Mouse (Mus musculus) ES-E14 (cell line): ENCODE results near the gene Chmp3. TPM values are rescaled to one million over a fixed set of nuclear protein-coding genes. Genes with fewer than 3 reads are reported as not detected.

ENCODE experiments used
- DNase-seq: peaks from one replicate; pipeline ENCODE4 v3.0.0-alpha.2; 2013; ENCODE audit warnings: low read depth, low spot score
- H3K27ac ChIP-seq: 2 replicates; pipeline ENCODE4 v1.5.1; 2012; ENCODE audit warnings: low read depth, mild to moderate bottlenecking, low read length, moderate library complexity, mixed read lengths; ENCODE audit not compliant: poor library complexity, insufficient read depth, severe bottlenecking
- H3K36me3 ChIP-seq: 2 replicates; pipeline ENCODE4 v1.6.1; 2012; ENCODE audit warnings: mild to moderate bottlenecking, low read length, moderate library complexity, mixed read lengths; ENCODE audit not compliant: control insufficient read depth, poor library complexity, insufficient read depth, severe bottlenecking
- H3K4me1 ChIP-seq, 2 experiments: fragments of 150-350 bp in 1 of 2; sonication (generic) in 1 of 2; 2 replicates each; pipeline ENCODE4 v1.6.1; 2012; ENCODE audit warnings: low read length in 2 of 2, mild to moderate bottlenecking in 1 of 2, mixed read lengths in 1 of 2; ENCODE audit not compliant: control insufficient read depth in 2 of 2, insufficient read depth in 2 of 2, poor library complexity in 1 of 2
- H3K4me3 ChIP-seq, 2 experiments: fragments of 150-350 bp in 1 of 2; sonication (generic) in 1 of 2; 2 replicates each; pipeline ENCODE4 v1.5.1; 2012; ENCODE audit warnings: low read length in 2 of 2, low read depth in 1 of 2, mild to moderate bottlenecking in 1 of 2, mixed read lengths in 1 of 2; ENCODE audit not compliant: insufficient read depth in 1 of 2, poor library complexity in 1 of 2, severe bottlenecking in 1 of 2
- H3K9ac ChIP-seq: 2 replicates; pipeline ENCODE4 v1.6.1; 2012; ENCODE audit warnings: low read depth, mild to moderate bottlenecking, low read length, mixed read lengths; ENCODE audit not compliant: poor library complexity, insufficient read depth, severe bottlenecking
- H3K9me3 ChIP-seq: fragments of 150-350 bp; sonication (generic); 2 replicates; pipeline ENCODE4 v1.6.1; 2012; ENCODE audit warnings: low read depth, mild to moderate bottlenecking, low read length; ENCODE audit not compliant: control insufficient read depth, insufficient read depth
- CHD2 ChIP-seq: IDR thresholded peaks from 2 replicates; pipeline ENCODE4 v1.6.1; 2014; ENCODE audit warnings: mild to moderate bottlenecking, low read depth, low read length, inconsistent platforms
- HCFC1 ChIP-seq: IDR thresholded peaks from 2 replicates; pipeline ENCODE4 v1.6.1; 2012; ENCODE audit warnings: low read length, inconsistent platforms, borderline replicate concordance; ENCODE audit not compliant: insufficient read depth
- MAFK ChIP-seq: IDR thresholded peaks from 2 replicates; pipeline ENCODE4 v1.6.1; 2014; ENCODE audit warnings: mild to moderate bottlenecking, low read depth, low read length, inconsistent platforms; ENCODE audit not compliant: insufficient read depth
- ZC3H11A ChIP-seq: IDR thresholded peaks from 2 replicates; pipeline ENCODE4 v1.6.1; 2012; ENCODE audit warnings: low read depth, mild to moderate bottlenecking, inconsistent platforms, low read length, borderline replicate concordance
- ZNF384 ChIP-seq: IDR thresholded peaks from 2 replicates; pipeline ENCODE4 v1.6.1; 2012; ENCODE audit warnings: low read depth, low read length, inconsistent platforms
- in situ Hi-C, 2 experiments: fragments of 600-800 bp; cut with MboI; formaldehyde crosslinking; loops; one replicate each; pipeline ENCODE4 v1.15.1; 2025; ENCODE audit warnings: low sequenced_read_pairs in 2 of 2, inconsistent platforms in 1 of 2; ENCODE audit not compliant: unreplicated experiment in 2 of 2
- total RNA-seq: library from RNA; depleted of rRNA; stranded (reverse); fragments of 300-350 nt; gene quantifications from 2 replicates; pipeline ENCODE4 v1.2.3, GENCODE M21; 2012; rRNA removed

Gene Chmp3
- 42.6 and 55.8 TPM in 2 replicates for total RNA-seq

DNA sequence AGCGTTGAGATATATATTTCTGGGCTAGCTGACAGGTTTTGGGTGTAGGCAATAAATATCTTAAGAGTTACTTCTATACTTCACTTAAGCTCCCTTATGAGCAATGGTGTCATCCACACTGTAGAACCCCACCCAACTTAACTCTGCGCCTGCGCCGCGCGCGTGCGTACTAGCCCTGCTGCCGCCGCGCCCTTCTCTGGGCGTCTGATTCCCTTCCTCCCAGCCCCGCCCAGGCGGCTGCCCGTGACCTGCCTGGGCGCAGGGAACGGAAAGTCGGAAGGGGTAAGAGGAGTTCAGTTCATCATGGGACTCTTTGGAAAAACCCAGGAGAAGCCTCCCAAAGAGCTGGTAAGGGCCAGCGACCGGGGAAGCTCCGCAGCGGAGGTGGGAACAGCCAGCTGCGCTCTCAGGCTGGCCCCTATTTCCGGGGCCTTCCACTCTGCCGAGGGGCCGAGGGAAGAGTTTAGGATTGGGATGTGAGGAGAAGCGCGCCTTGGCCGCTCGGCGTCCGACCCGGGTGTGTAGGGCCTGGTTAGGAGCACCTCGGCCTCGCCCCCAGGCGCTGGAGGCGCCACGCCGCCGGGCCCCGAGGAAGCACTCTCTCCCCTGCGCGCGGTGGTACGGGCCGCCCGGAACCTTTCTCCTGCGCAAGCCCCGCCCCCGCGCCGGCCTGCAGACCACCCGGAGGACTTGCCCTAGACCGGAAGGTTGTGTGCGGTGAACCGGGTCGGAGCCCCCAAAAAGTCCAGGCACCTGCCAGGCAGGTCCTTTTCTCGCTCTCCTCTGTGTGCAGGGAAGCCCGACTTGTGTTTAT, at the start of gene Chmp3:
TSS of gene Chmp3 (plus strand) at position 112 of the 814 bp plus-strand sequence.
- in situ Hi-C loops: no loop called here
- Histone ChIP-seq H3K4me3 (peak within 1 kb of the TSS; percentile 83 to 84), H3K4me1 (peaks cover 0 to 4% of the 10 kb centered on the region in 2 experiments; a peak in 1 of 4 replicates), H3K9me3 (no peaks in the 10 kb centered on the region), H3K27ac (peak within 1 kb of the TSS; percentile 96), H3K9ac (peak within 1 kb of the TSS; percentile 99), H3K36me3 (no peaks in the 10 kb centered on the region)
- DNase-seq: peak; percentile 88
- TF ChIP-seq CHD2 (no peak), MAFK (no peak), ZNF384 (no peak), HCFC1 (peak; percentile 43; the same call in 1 of the 2 replicates), ZC3H11A (no peak)

DNA sequence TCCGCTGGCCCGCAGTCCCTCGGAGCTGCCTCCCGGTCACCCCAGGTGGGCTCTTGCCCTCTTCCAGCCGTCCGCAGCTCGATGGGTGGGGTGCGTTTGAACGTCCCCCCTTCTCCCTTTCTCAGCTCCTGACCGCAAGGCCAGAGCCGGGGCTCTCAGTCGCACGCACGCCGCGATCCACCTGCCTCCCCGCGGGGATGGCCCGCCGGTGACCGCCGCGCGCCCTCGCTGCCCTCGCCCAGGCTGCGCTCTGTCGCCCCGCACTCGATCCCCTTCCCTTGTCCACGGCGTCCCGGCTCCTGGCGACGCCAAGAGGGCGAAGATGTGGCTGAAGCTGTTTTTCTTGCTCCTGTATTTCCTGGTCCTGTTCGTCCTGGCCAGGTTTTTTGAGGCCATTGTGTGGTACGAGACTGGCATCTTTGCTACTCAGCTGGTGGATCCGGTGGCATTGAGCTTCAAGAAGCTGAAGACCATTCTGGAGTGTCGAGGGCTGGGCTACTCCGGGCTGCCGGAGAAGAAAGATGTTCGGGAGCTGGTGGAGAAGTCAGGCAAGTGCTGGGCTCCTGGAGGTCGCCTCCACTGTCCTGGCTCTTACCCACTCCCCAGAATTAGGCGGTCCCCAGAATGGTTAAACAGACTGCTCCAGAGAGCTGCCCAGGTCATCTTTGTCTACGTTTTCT, 49.1 kb upstream of the Chmp3 start:
- DNase-seq: no peak
- Histone ChIP-seq H3K9ac (peak overlapping the region; percentile 87), H3K9me3 (no peaks in the 10 kb centered on the region), H3K4me1 (peaks cover 0 to 5% of the 10 kb centered on the region in 2 experiments; a peak in 1 of 4 replicates), H3K4me3 (peak overlapping the region; percentile 75 to 82), H3K27ac (no peak overlapping the region), H3K36me3 (no peaks in the 10 kb centered on the region)
- in situ Hi-C loops: no loop called here
- no peak for TF ChIP-seq HCFC1
- no peak for TF ChIP-seq ZNF384

DNA sequence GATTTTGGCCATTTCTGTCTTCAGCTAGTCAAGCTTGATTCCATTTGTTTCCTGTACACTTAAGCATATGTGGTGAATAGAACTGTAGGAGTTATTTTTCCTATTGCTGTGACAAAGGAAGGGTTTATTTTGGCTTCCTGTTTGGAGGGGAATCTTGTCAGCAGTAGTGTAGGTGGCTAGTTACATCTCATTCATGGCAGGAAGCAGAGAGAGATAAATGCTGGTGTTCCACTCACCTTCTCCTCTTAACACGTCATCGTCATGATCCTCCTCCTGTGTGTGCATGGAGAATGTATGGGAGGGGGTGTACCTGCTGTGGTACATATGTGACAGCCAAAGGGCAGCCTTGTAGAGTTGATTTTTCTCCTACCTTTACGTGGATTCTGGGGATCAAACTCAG, 43.0 kb upstream of the Chmp3 start:
- H3K4me3 ChIP-seq: no peak overlapping the region
- no peak for TF ChIP-seq CHD2
- no peak for TF ChIP-seq HCFC1
- H3K4me1 ChIP-seq: no peaks in the 10 kb centered on the region
- H3K9me3 ChIP-seq: no peaks in the 10 kb centered on the region
- in situ Hi-C loops: no loop called here
- no peak overlapping the region for H3K9ac ChIP-seq
- no peaks in the 10 kb centered on the region for H3K36me3 ChIP-seq
- no peak overlapping the region for H3K27ac ChIP-seq
- no peak for DNase-seq

DNA sequence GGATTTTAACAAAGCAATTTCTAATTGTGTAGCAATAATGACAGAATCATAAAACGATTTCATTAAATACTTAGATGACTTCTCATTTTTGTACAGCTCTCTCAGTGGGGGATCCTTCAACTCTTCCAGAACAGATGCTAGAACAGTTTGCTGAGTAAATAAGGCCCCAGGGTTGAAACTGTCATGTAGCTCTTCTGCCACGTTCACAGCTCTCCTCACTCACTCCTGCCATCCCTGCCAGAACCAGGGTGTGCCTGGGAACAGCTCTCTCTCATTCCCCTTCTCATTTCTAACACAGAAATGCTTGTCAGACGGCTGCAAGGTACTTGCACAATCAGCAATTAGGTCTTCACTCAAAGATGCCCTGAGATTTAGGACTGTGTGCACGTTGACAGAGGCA, 40.6 kb upstream of the Chmp3 start:
- no peaks in the 10 kb centered on the region for H3K9me3 ChIP-seq
- no peak overlapping the region for H3K4me3 ChIP-seq
- no peaks in the 10 kb centered on the region for H3K36me3 ChIP-seq
- no peak overlapping the region for H3K27ac ChIP-seq
- no peak overlapping the region for H3K9ac ChIP-seq
- DNase-seq: no peak
- in situ Hi-C loops: no loop called here
- no peaks in the 10 kb centered on the region for H3K4me1 ChIP-seq
- no peak for TF ChIP-seq MAFK
- TF ChIP-seq ZNF384: no peak
- TF ChIP-seq ZC3H11A: no peak
- TF ChIP-seq HCFC1: no peak
- TF ChIP-seq CHD2: no peak
